Mouse (Mus musculus) ES-Bruce4 (cell line): ENCODE results near the gene Lpgat1.

Source experiments
- CTCF ChIP-seq: IDR thresholded peaks from one replicate; pipeline ENCODE4 v1.8.1; 2011; ENCODE audit warnings: low read depth, low read length
- EP300 ChIP-seq: IDR thresholded peaks from 2 replicates; pipeline ENCODE4 v1.6.1; 2011; ENCODE audit warnings: low read depth, low read length; ENCODE audit not compliant: insufficient read depth
- POLR2A ChIP-seq: IDR thresholded peaks from one replicate; pipeline ENCODE4 v1.8.1; 2011; ENCODE audit warnings: low read length; ENCODE audit not compliant: insufficient read depth

- no peak for TF ChIP-seq CTCF
- TF ChIP-seq POLR2A = no peak
- no peak for TF ChIP-seq EP300
These were observed 97.3 kb downstream of the Lpgat1 start for GRCm38 (mm10) chr1:191814935-191815334.
